Comparison of ENCODE assay signal across 9 mouse cellular contexts in genomic region chr5:52363468-52364150, GRCm38 (mm10). TPM values are rescaled to one million over a fixed set of nuclear protein-coding genes. Genes with fewer than 3 reads are reported as not detected.
DNase-seq lines count a peak whose midpoint lies in the region; ATAC-seq and TF ChIP-seq lines count a peak whose summit lies in the region.
"Had no signal": no experiment of that assay in that cellular context is flagged by ENCODE, and none has a peak within 500 bp of the region (broad histone marks: within the 10 kb centered on the region; RNA-seq: fewer than 3 reads in every experiment).

Sod3 (plus strand) TSS chr5:52363791.

- no peak within 1 kb of the TSS for H3K4me3 ChIP-seq in kidney, embryonic 14.5 days (ENCODE audit: low read length)
- H3K4me3 ChIP-seq in myocyte: no peak within 1 kb of the TSS
- H3K4me3 ChIP-seq: megakaryocyte, embryonic 14.5 days had no signal

- peak; percentile 83 for ATAC-seq in kidney, embryonic 14.5 days (ENCODE audit: low FRiP score, low TSS enrichment)
- ATAC-seq in activated CD4-positive, CD25-positive, alpha-beta regulatory T cell, adult 4 months: no peak

- no peak within 1 kb of the TSS for H3K9ac ChIP-seq in kidney, embryonic 14.5 days (ENCODE audit: low read depth, low read length)

- peak; percentile 16 to 18 for DNase-seq in cerebellum, adult 18-20 months
- no peak for DNase-seq in cerebellum, adult 8-10 months
- DNase-seq in ZHBTc4 (ENCODE audit: low read depth, low spot score): peak; percentile 62
- peak; percentile 83 for DNase-seq in gastrocnemius, postnatal 25 days
- no peak for DNase-seq in c-Kit-positive CD71-positive TER-119-positive erythroid progenitor cells, embryonic 14.5 days (ENCODE audit: low spot score)

- 15% methylated on average over 11 of the region's 11 CpGs for WGBS in kidney, embryonic 14.5 days

- no peaks in the 10 kb centered on the region for H3K79me2 ChIP-seq in myocyte (ENCODE audit: control insufficient read depth, insufficient read depth)

- H3K27me3 ChIP-seq in kidney, embryonic 14.5 days (ENCODE audit: control insufficient read depth, insufficient read depth, low read length): no peaks in the 10 kb centered on the region
- H3K27me3 ChIP-seq in myocyte (ENCODE audit: control insufficient read depth, insufficient read depth, insufficient read length): no peaks in the 10 kb centered on the region

- H3K36me3 ChIP-seq in kidney, embryonic 14.5 days (ENCODE audit: control insufficient read depth, insufficient read depth, low read length): no peaks in the 10 kb centered on the region
- H3K36me3 ChIP-seq in myocyte (ENCODE audit: control insufficient read depth, insufficient read depth): no peaks in the 10 kb centered on the region

- no peak within 1 kb of the TSS for H3ac ChIP-seq in myocyte (ENCODE audit: control insufficient read depth, insufficient read length)

- peak within 1 kb of the TSS; percentile 22 for H3K4me2 ChIP-seq in kidney, embryonic 14.5 days (replicated peaks; ENCODE audit: low read depth, low read length)
- H3K4me2 ChIP-seq in myocyte (ENCODE audit: low read depth): peak within 1 kb of the TSS; percentile 12

- H3K4me1 ChIP-seq in kidney, embryonic 14.5 days (ENCODE audit: control insufficient read depth, insufficient read depth, low read length): peaks cover 10% of the 10 kb centered on the region; the same call in 1 of the 2 replicates
- H3K4me1 ChIP-seq: megakaryocyte, embryonic 14.5 days had no signal

- no peak for TF ChIP-seq POLR2A in myocyte (IDR thresholded peaks at IDR 0.05; ENCODE audit: insufficient read length, low read depth)

- 0 out of 2 replicates have a peak within 1 kb of the TSS, but pooled peaks have one; percentile 47 for H3K27ac ChIP-seq in kidney, embryonic 14.5 days (ENCODE audit: low read depth, low read length)

- no peaks in the 10 kb centered on the region for H3K9me3 ChIP-seq in kidney, embryonic 14.5 days (ENCODE audit: control insufficient read depth, low read length)

TF ChIP-seq in myocyte, 11 proteins besides CTCF, POLR2A, EP300 and RAD21:
- TF ChIP-seq MYOD1 (IDR thresholded peaks at IDR 0.05; ENCODE audit: control insufficient read depth in 1 of 3, insufficient read length in 2 of 3, low read depth in 2 of 3) (no peak), MAX (IDR thresholded peaks at IDR 0.05; ENCODE audit: low read depth) (no peak), USF1 (IDR thresholded peaks at IDR 0.05; ENCODE audit: low read depth) (no peak), REST (IDR thresholded peaks at IDR 0.05; ENCODE audit: insufficient read depth, insufficient read length) (no peak), CEBPB (IDR thresholded peaks at IDR 0.05; ENCODE audit: insufficient read depth, poor library complexity, severe bottlenecking) (no peak), TCF3 (IDR thresholded peaks at IDR 0.05; ENCODE audit: insufficient read length, low read depth) (no peak), POLR2AphosphoS2 (IDR thresholded peaks at IDR 0.05; ENCODE audit: insufficient read length, low read depth) (no peak), SRF (IDR thresholded peaks at IDR 0.05; ENCODE audit: control insufficient read depth, insufficient read length, low read depth) (no peak), E2F4 (IDR thresholded peaks at IDR 0.05; ENCODE audit: insufficient read depth) (no peak), TCF12 (IDR thresholded peaks at IDR 0.05; ENCODE audit: insufficient read depth, poor library complexity, severe bottlenecking) (no peak), MYOG (IDR thresholded peaks at IDR 0.05; ENCODE audit: control insufficient read depth in 1 of 3, insufficient read depth in 1 of 3, insufficient read length in 2 of 3, low read depth in 2 of 3) (no peak)

RNA-seq across cellular contexts. Expression of gene Sod3, which starts in this region (rescaled TPM):
- total RNA-seq in gastrocnemius, postnatal 25 days (2021): 1 to 10 TPM; 4.2 to 9.8 TPM
- 2.1 and 4.5 TPM in 2 replicates for polyA plus RNA-seq in kidney, embryonic 14.5 days (2014; fragmentation: Nextera tagmentation; extraction: Ambion mirVana)
- polyA plus RNA-seq in myocyte (2012; fragmentation: generic; extraction: Trizol): 10.9 TPM
- under 1 TPM in 1 of 2 experiments, not detected in 1; 0.11 TPM for polyA plus RNA-seq in activated CD4-positive, CD25-positive, alpha-beta regulatory T cell, adult 4 months (2017; shearing (Covaris generic))

Comparison
In these comparisons a context has a peak if more than half of its experiments do, and no peak if none do; other contexts are left out.
1. DNase-seq: peak in cerebellum, adult 18-20 months (2 of 2), ZHBTc4 (single experiment) and gastrocnemius, postnatal 25 days (single experiment); none in cerebellum, adult 8-10 months (single experiment) and c-Kit-positive CD71-positive TER-119-positive erythroid progenitor cells, embryonic 14.5 days (single experiment).